Mouse (Mus musculus): ENCODE data around the gene 2310057M21Rik. TPM values are rescaled to one million over a fixed set of nuclear protein-coding genes. Genes with fewer than 3 reads are reported as not detected.

The 2310057M21Rik gene
- polyA plus RNA-seq, 1 experiment from 2014 or later, result 18.5 TPM

GRCm38 (mm10) chr7:131318340-131318739, 44.2 kb downstream of the 2310057M21Rik start:
- Histone ChIP-seq H3K9ac (no peak overlapping the region), H3K4me3 (no peak overlapping the region), H3K9me3 (no peaks in the 10 kb centered on the region), H3K36me3 (no peaks in the 10 kb centered on the region), H3K27me3 (replicated peaks) (no peaks in the 10 kb centered on the region), H3K4me2 (peak overlapping the region; percentile 38; the same call in 1 of the 2 replicates), H3K27ac (replicated peaks) (0 out of 2 replicates have a peak overlapping the region, but pooled peaks have one; percentile 59), H3K4me1 (peaks cover 7% of the 10 kb centered on the region)
- WGBS, result 41% methylated on average over 5 of the region's 7 CpGs
- no peak for ATAC-seq (ENCODE audit: extremely low read depth, insufficient number of reproducible peaks, low FRiP score, low TSS enrichment)

GRCm38 (mm10) chr7:131317587-131317986, 45.0 kb downstream of the 2310057M21Rik start:
- H3K4me3 ChIP-seq, result no peak overlapping the region
- H3K27me3 ChIP-seq (replicated peaks), result no peaks in the 10 kb centered on the region
- 45% methylated on average over 12 of the region's 12 CpGs for WGBS
- no peak overlapping the region for H3K27ac ChIP-seq (replicated peaks)
- H3K9me3 ChIP-seq, result no peaks in the 10 kb centered on the region
- no peak for ATAC-seq (ENCODE audit: extremely low read depth, insufficient number of reproducible peaks, low FRiP score, low TSS enrichment)
- no peaks in the 10 kb centered on the region for H3K36me3 ChIP-seq
- H3K4me1 ChIP-seq, result peaks cover 7% of the 10 kb centered on the region
- H3K9ac ChIP-seq, result no peak overlapping the region
- H3K4me2 ChIP-seq, result no peak overlapping the region

GRCm38 (mm10) chr7:131314493-131314892, 48.1 kb downstream of the 2310057M21Rik start:
- Histone ChIP-seq H3K9me3 (no peaks in the 10 kb centered on the region), H3K36me3 (no peaks in the 10 kb centered on the region), H3K4me2 (no peak overlapping the region), H3K4me1 (peaks cover 7% of the 10 kb centered on the region), H3K9ac (no peak overlapping the region), H3K27me3 (replicated peaks) (no peaks in the 10 kb centered on the region), H3K27ac (replicated peaks) (no peak overlapping the region), H3K4me3 (no peak overlapping the region)
- WGBS, result 73% methylated on average over 7 of the region's 7 CpGs
- ATAC-seq (ENCODE audit: extremely low read depth, insufficient number of reproducible peaks, low FRiP score, low TSS enrichment), result no peak

- no peak for ATAC-seq (ENCODE audit: extremely low read depth, insufficient number of reproducible peaks, low FRiP score, low TSS enrichment)
- Histone ChIP-seq H3K9me3 (no peaks in the 10 kb centered on the region), H3K4me3 (no peak overlapping the region), H3K4me2 (no peak overlapping the region), H3K9ac (no peak overlapping the region), H3K27me3 (replicated peaks) (no peaks in the 10 kb centered on the region), H3K36me3 (no peaks in the 10 kb centered on the region), H3K27ac (replicated peaks) (no peak overlapping the region), H3K4me1 (no peaks in the 10 kb centered on the region)
- WGBS, result 63% methylated on average over 5 of the region's 5 CpGs
Observed at GRCm38 (mm10) chr7:131306733-131307132, 55.8 kb downstream of the 2310057M21Rik start.

- Histone ChIP-seq H3K36me3 (no peaks in the 10 kb centered on the region), H3K9ac (no peak overlapping the region), H3K4me1 (no peaks in the 10 kb centered on the region), H3K27ac (replicated peaks) (no peak overlapping the region), H3K4me2 (no peak overlapping the region), H3K27me3 (replicated peaks) (no peaks in the 10 kb centered on the region), H3K4me3 (no peak overlapping the region), H3K9me3 (no peaks in the 10 kb centered on the region)
- no peak for ATAC-seq (ENCODE audit: extremely low read depth, insufficient number of reproducible peaks, low FRiP score, low TSS enrichment)
- WGBS, result 73% methylated on average over 8 of the region's 8 CpGs
Observed at GRCm38 (mm10) chr7:131303340-131303739, 59.2 kb downstream of the 2310057M21Rik start.

- no peak for ATAC-seq (ENCODE audit: extremely low read depth, insufficient number of reproducible peaks, low FRiP score, low TSS enrichment)
- Histone ChIP-seq H3K27me3 (replicated peaks) (no peaks in the 10 kb centered on the region; the same call in 1 of the 2 replicates), H3K9me3 (no peaks in the 10 kb centered on the region)
Observed at GRCm38 (mm10) chr7:131297151-131297550, 65.4 kb downstream of the 2310057M21Rik start.

More at GRCm38 (mm10) chr7:131297151-131297550, 65.4 kb downstream of the 2310057M21Rik start:
- H3K4me3 ChIP-seq, result no peak overlapping the region
- no peak overlapping the region for H3K27ac ChIP-seq (replicated peaks)
- H3K4me1 ChIP-seq, result no peaks in the 10 kb centered on the region
- H3K9ac ChIP-seq, result no peak overlapping the region
- no peaks in the 10 kb centered on the region for H3K36me3 ChIP-seq
- no peak overlapping the region for H3K4me2 ChIP-seq
- 65% methylated on average over 8 of the region's 8 CpGs for WGBS

Other genes with a start within 250 kb of the 2310057M21Rik start
- gene 4933402N03Rik, start 216.4 kb downstream of the 2310057M21Rik start, polyA plus RNA-seq (2015; fragmentation: Nextera tagmentation; extraction: Ambion mirVana), result not detected in 2 replicates
- gene 5430419D17Rik, start 188.4 kb downstream of the 2310057M21Rik start, polyA plus RNA-seq (2015; fragmentation: Nextera tagmentation; extraction: Ambion mirVana), result 0.09 and 0.27 TPM in 2 replicates
- 0.74 TPM in 2 replicates for gene Cuzd1, start 40.5 kb downstream of the 2310057M21Rik start, polyA plus RNA-seq (2015; fragmentation: Nextera tagmentation; extraction: Ambion mirVana)
- not detected in 2 replicates for gene Fam24b, start 33.2 kb downstream of the 2310057M21Rik start, polyA plus RNA-seq (2015; fragmentation: Nextera tagmentation; extraction: Ambion mirVana)
- not detected in 2 replicates for gene Fam24a, start 28.9 kb downstream of the 2310057M21Rik start, polyA plus RNA-seq (2015; fragmentation: Nextera tagmentation; extraction: Ambion mirVana)
- 89.2 and 90.2 TPM in 2 replicates for gene Pstk, start 8.4 kb upstream of the 2310057M21Rik start, polyA plus RNA-seq (2015; fragmentation: Nextera tagmentation; extraction: Ambion mirVana)
- 7.5 and 7.9 TPM in 2 replicates for gene Ikzf5, start 47.8 kb upstream of the 2310057M21Rik start, polyA plus RNA-seq (2015; fragmentation: Nextera tagmentation; extraction: Ambion mirVana)
- 70.3 and 74.9 TPM in 2 replicates for gene Acadsb, start 47.8 kb upstream of the 2310057M21Rik start, polyA plus RNA-seq (2015; fragmentation: Nextera tagmentation; extraction: Ambion mirVana)
- gene Hmx3, start 180.1 kb upstream of the 2310057M21Rik start, polyA plus RNA-seq (2015; fragmentation: Nextera tagmentation; extraction: Ambion mirVana), result not detected in 2 replicates
- gene Hmx2, start 186.0 kb upstream of the 2310057M21Rik start, polyA plus RNA-seq (2015; fragmentation: Nextera tagmentation; extraction: Ambion mirVana), result not detected in 2 replicates
- gene Bub3, start 197.5 kb upstream of the 2310057M21Rik start, polyA plus RNA-seq (2015; fragmentation: Nextera tagmentation; extraction: Ambion mirVana), result 130 and 143 TPM in 2 replicates

All from heart, embryonic 13.5 days (tissue).